Mouse (Mus musculus) limb, embryonic 15.5 days (tissue): ENCODE measurements at regions not wholly inside any gene's neighbourhood (a gene's known extent, or its start where the extent isn't known, plus 50 kb on each side); places are given as distances from the start of the nearest gene placed in this dataset.
A peak's percentile ranks its signal among the peaks of the same experiment; 100 is the strongest.

Experiments
- ATAC-seq: fragments of 200-750 bp; cut with Nextera tagmentation; 2 replicates; pipeline ENCODE4 v1.8.0; 2017; ENCODE audit warnings: low read depth, moderate TSS enrichment; ENCODE audit not compliant: insufficient number of reproducible peaks, low FRiP score, low TSS enrichment
- H3K27ac ChIP-seq: fragments of 300-500 bp; sonication (generic); 2 replicates; pipeline ENCODE4 v1.5.1; 2015; ENCODE audit warnings: moderate library complexity, mild to moderate bottlenecking, inconsistent platforms
- H3K27me3 ChIP-seq: fragments of 300-500 bp; sonication (generic); 2 replicates; pipeline ENCODE4 v1.6.1; 2015; ENCODE audit warnings: inconsistent platforms
- H3K36me3 ChIP-seq: fragments of 300-500 bp; sonication (generic); 2 replicates; pipeline ENCODE4 v1.6.1; 2015; ENCODE audit warnings: inconsistent platforms
- H3K4me1 ChIP-seq: fragments of 300-500 bp; sonication (generic); 2 replicates; pipeline ENCODE4 v1.6.1; 2015; ENCODE audit warnings: inconsistent platforms
- H3K4me2 ChIP-seq: fragments of 300-500 bp; sonication (generic); 2 replicates; pipeline ENCODE4 v1.6.1; 2015; ENCODE audit warnings: mild to moderate bottlenecking, inconsistent platforms
- H3K4me3 ChIP-seq: fragments of 300-500 bp; sonication (generic); 2 replicates; pipeline ENCODE4 v1.5.1; 2015; ENCODE audit warnings: mild to moderate bottlenecking, inconsistent platforms
- H3K9ac ChIP-seq: fragments of 300-500 bp; sonication (generic); 2 replicates; pipeline ENCODE4 v1.6.1; 2015; ENCODE audit warnings: inconsistent platforms
- H3K9me3 ChIP-seq: fragments of 300-500 bp; sonication (generic); 2 replicates; pipeline ENCODE4 v1.6.1; 2016; ENCODE audit warnings: inconsistent platforms
- WGBS: fragments of 180-500 bp; shearing (Covaris S2); methylation state at CpG from one replicate; pipeline ENCODE4 v1.1.7; 2015; 5-methylcytosine and 5-hydroxymethylcytosine counted together

DNA sequence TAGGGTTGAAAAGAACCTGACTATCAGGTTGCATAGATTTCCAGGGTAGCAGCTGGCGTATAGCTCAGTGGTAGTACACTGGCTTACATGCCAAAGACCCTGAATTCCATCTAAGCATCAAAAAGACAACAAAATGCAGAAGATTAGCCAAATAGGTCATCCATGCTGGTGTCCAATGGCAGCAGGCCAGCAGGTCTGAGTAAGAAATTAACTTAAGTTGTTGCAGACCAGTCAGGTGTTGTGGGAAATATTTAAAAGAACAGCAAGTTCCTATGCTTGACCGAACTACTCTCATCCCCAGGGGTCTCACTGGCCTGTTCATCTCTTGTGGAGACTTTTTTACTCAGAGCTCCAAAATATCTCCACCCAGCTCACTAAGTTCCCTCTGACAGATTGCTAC, 602.7 kb upstream of the Intu start:
- H3K9me3 ChIP-seq, result no peaks in the 10 kb centered on the region
- no peak overlapping the region for H3K4me3 ChIP-seq
- H3K27me3 ChIP-seq, result no peaks in the 10 kb centered on the region
- 90% methylated on average over 2 of the region's 2 CpGs for WGBS
- H3K4me1 ChIP-seq, result no peaks in the 10 kb centered on the region
- ATAC-seq, result no peak
- no peaks in the 10 kb centered on the region for H3K36me3 ChIP-seq
- no peak overlapping the region for H3K27ac ChIP-seq
- no peak overlapping the region for H3K9ac ChIP-seq
- no peak overlapping the region for H3K4me2 ChIP-seq

- Histone ChIP-seq H3K4me2 (no peak overlapping the region), H3K4me1 (no peaks in the 10 kb centered on the region), H3K4me3 (no peak overlapping the region), H3K9ac (no peak overlapping the region), H3K27me3 (no peaks in the 10 kb centered on the region), H3K9me3 (no peaks in the 10 kb centered on the region), H3K36me3 (no peaks in the 10 kb centered on the region), H3K27ac (no peak overlapping the region)
- ATAC-seq, result no peak
- 53% methylated on average over 3 of the region's 3 CpGs for WGBS
Measured at GRCm38 (mm10) chr3:39933372-39933771, 597.7 kb upstream of the Intu start.

DNA sequence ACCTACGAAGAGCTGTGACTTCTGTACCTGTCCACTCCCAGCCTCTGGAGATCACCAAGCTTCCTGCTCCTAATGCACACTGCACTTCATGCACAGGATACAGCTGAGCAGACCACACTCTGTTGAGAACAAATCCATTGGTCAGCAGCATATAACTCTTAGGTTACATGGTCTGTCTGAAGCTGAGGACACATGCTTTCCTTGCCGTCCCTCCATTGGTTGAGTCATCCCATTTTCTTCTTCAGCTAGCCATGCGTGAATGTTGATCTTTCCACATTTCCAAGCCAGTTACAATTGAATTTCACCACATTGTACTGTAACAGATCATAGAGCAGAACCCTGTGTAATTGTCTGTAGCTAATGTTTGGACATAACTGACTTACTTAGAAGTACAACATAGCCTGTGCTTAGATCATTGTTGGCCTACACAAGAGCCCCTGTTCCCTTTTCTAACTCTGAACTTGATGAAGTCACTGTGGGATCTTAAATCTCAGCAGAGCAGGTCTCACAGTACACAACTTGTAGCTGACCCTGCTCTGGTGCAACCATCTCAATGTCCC, 593.3 kb upstream of the Intu start:
- H3K27me3 ChIP-seq, result no peaks in the 10 kb centered on the region
- no peak overlapping the region for H3K4me3 ChIP-seq
- no peaks in the 10 kb centered on the region for H3K36me3 ChIP-seq
- H3K9ac ChIP-seq, result no peak overlapping the region
- no peak overlapping the region for H3K4me2 ChIP-seq
- H3K27ac ChIP-seq, result no peak overlapping the region
- no peak for ATAC-seq
- H3K4me1 ChIP-seq, result no peaks in the 10 kb centered on the region
- H3K9me3 ChIP-seq, result no peaks in the 10 kb centered on the region
- 85% methylated on average over 3 of the region's 3 CpGs for WGBS

GRCm38 (mm10) chr3:39944581-39944980, 586.5 kb upstream of the Intu start:
- 61% methylated on average over 3 of the region's 3 CpGs for WGBS
- H3K27ac ChIP-seq, result no peak overlapping the region
- no peaks in the 10 kb centered on the region for H3K27me3 ChIP-seq
- H3K9me3 ChIP-seq, result no peaks in the 10 kb centered on the region
- H3K4me1 ChIP-seq, result no peaks in the 10 kb centered on the region
- peak; percentile 63; the same call in 1 of the 2 replicates for ATAC-seq
- no peaks in the 10 kb centered on the region for H3K36me3 ChIP-seq
- no peak overlapping the region for H3K9ac ChIP-seq
- H3K4me2 ChIP-seq, result no peak overlapping the region
- H3K4me3 ChIP-seq, result no peak overlapping the region

DNA sequence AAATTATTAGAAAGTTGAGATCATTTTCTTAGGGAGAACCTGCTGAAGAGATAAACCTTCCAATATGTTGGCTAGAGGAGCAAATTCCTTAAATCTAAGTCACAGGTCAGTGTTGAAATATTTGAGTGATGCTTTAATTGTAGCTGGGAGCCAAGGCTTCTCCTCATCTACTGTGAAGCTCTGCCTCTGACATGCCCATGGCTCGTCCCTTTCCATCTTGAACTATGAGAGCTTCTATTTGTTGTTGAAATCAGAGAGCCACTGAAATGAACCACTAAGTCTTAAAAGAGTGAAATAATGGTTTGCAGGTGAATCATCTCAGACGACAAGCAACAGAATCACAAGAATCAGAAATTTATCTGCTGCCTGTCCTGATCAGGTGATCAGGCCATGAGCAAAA, 579.0 kb upstream of the Intu start:
- WGBS, result 61% methylated on average over 2 of the region's 2 CpGs
- no peaks in the 10 kb centered on the region for H3K4me1 ChIP-seq
- no peak overlapping the region for H3K27ac ChIP-seq
- H3K9ac ChIP-seq, result no peak overlapping the region
- H3K4me3 ChIP-seq, result no peak overlapping the region
- H3K27me3 ChIP-seq, result no peaks in the 10 kb centered on the region
- H3K36me3 ChIP-seq, result no peaks in the 10 kb centered on the region
- H3K9me3 ChIP-seq, result peaks cover 7% of the 10 kb centered on the region; the same call in 1 of the 2 replicates
- no peak for ATAC-seq
- no peak overlapping the region for H3K4me2 ChIP-seq

GRCm38 (mm10) chr3:39952556-39952955, 578.5 kb upstream of the Intu start:
- H3K27ac ChIP-seq, result no peak overlapping the region
- WGBS, result 66% methylated on average over 1 of the region's 1 CpGs
- H3K9me3 ChIP-seq, result peaks cover 7% of the 10 kb centered on the region; the same call in 1 of the 2 replicates
- H3K4me1 ChIP-seq, result no peaks in the 10 kb centered on the region
- no peaks in the 10 kb centered on the region for H3K27me3 ChIP-seq
- ATAC-seq, result no peak
- H3K9ac ChIP-seq, result no peak overlapping the region
- no peak overlapping the region for H3K4me2 ChIP-seq
- H3K36me3 ChIP-seq, result no peaks in the 10 kb centered on the region
- H3K4me3 ChIP-seq, result no peak overlapping the region

GRCm38 (mm10) chr3:39961836-39962640, 569.0 kb upstream of the Intu start:
- 22% methylated on average over 7 of the region's 7 CpGs for WGBS
- no peak for ATAC-seq
- Histone ChIP-seq H3K36me3 (no peaks in the 10 kb centered on the region), H3K9me3 (no peaks in the 10 kb centered on the region), H3K27ac (no peak overlapping the region), H3K4me1 (peaks cover 5% of the 10 kb centered on the region; the same call in 1 of the 2 replicates), H3K27me3 (no peaks in the 10 kb centered on the region), H3K4me2 (no peak overlapping the region), H3K9ac (no peak overlapping the region), H3K4me3 (no peak overlapping the region)

- no peak for ATAC-seq
- H3K4me1 ChIP-seq, result peaks cover 5% of the 10 kb centered on the region; the same call in 1 of the 2 replicates
- H3K9ac ChIP-seq, result no peak overlapping the region
- WGBS, result 84% methylated on average over 2 of the region's 2 CpGs
- H3K9me3 ChIP-seq, result no peaks in the 10 kb centered on the region
- H3K4me3 ChIP-seq, result no peak overlapping the region
- no peak overlapping the region for H3K4me2 ChIP-seq
- H3K27ac ChIP-seq, result no peak overlapping the region
- H3K27me3 ChIP-seq, result no peaks in the 10 kb centered on the region
- H3K36me3 ChIP-seq, result no peaks in the 10 kb centered on the region
Measured at GRCm38 (mm10) chr3:39965431-39965830, 565.7 kb upstream of the Intu start.

GRCm38 (mm10) chr3:39966390-39966789, 564.7 kb upstream of the Intu start:
- Histone ChIP-seq H3K4me2 (no peak overlapping the region), H3K9ac (no peak overlapping the region), H3K9me3 (no peaks in the 10 kb centered on the region), H3K36me3 (no peaks in the 10 kb centered on the region), H3K4me1 (peaks cover 5% of the 10 kb centered on the region; the same call in 1 of the 2 replicates), H3K27ac (no peak overlapping the region), H3K27me3 (no peaks in the 10 kb centered on the region), H3K4me3 (no peak overlapping the region)
- WGBS, result 88% methylated on average over 2 of the region's 2 CpGs
- ATAC-seq, result no peak

- no peak overlapping the region for H3K27ac ChIP-seq
- no peaks in the 10 kb centered on the region for H3K27me3 ChIP-seq
- no peaks in the 10 kb centered on the region for H3K4me1 ChIP-seq
- no peak overlapping the region for H3K4me2 ChIP-seq
- ATAC-seq, result no peak
- H3K9ac ChIP-seq, result no peak overlapping the region
- no peak overlapping the region for H3K4me3 ChIP-seq
- no peaks in the 10 kb centered on the region for H3K36me3 ChIP-seq
- WGBS, result 96% methylated on average over 2 of the region's 2 CpGs
- H3K9me3 ChIP-seq, result no peaks in the 10 kb centered on the region
Measured at GRCm38 (mm10) chr3:39976937-39977336, 554.1 kb upstream of the Intu start.

DNA sequence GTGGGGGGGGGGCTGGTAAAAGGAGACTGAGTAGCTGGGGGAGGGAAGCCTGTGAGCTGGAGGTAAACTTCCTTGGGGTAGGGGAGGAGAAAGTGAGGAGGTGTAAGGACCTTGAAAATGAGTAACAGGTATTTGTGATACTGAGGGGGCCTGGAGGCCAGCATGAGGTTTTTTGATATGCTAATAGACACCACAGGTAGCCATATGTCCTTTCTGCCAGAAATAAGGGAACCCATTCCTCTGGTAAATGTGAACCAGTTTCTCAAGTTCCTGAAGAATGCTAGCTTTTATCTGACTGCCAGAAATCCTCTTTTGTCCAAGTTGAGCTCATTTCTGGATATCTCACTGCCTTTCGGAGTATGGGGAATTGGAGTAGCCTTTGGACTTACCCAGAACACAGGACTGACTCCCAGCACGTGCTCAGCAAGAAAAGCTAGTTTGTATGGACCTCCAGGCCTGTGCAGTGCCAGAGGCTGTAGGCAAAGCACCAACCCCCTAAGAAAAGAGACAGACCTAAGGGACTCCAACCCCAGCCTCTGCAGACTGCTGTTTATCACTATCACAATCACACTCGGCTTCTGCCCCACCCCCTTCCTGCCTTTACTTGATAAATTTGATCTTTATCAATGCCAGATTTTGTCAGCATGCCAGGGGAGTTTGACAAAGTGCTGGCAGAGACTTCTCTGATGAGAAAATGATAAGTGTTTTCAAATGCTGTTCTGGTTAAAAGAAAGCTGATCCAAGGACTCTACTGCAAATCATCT, 552.0 kb upstream of the Intu start:
- H3K27me3 ChIP-seq, result no peaks in the 10 kb centered on the region
- 21% methylated on average over 3 of the region's 3 CpGs for WGBS
- peak overlapping the region; percentile 22; the same call in 1 of the 2 replicates for H3K27ac ChIP-seq
- H3K4me1 ChIP-seq, result no peaks in the 10 kb centered on the region
- no peak overlapping the region for H3K4me2 ChIP-seq
- H3K9me3 ChIP-seq, result no peaks in the 10 kb centered on the region
- no peaks in the 10 kb centered on the region for H3K36me3 ChIP-seq
- ATAC-seq, result 0 out of 2 replicates have a peak, but pooled peaks have one; percentile 48
- H3K9ac ChIP-seq, result no peak overlapping the region
- H3K4me3 ChIP-seq, result no peak overlapping the region

DNA sequence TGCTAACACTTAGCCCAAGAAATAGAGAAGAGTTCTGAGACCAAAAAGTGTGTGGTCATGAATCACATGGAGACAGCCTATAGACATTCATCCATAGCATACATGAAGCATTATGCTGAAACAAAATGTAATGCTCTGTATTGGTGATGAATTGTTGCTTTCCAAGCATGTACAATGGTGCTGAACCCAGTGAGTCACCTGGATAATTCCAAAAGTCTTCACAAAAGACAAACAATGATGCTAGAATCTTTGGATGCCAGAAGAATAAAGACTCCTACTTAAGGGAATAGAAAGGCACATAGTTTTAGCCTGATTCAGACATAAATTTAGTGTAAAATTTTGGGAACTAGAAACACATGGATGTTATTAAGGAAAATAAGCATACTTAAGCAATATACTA, 548.4 kb upstream of the Intu start:
- H3K9me3 ChIP-seq, result no peaks in the 10 kb centered on the region
- no peaks in the 10 kb centered on the region for H3K36me3 ChIP-seq
- no peak overlapping the region for H3K27ac ChIP-seq
- no peaks in the 10 kb centered on the region for H3K27me3 ChIP-seq
- H3K4me3 ChIP-seq, result no peak overlapping the region
- no peaks in the 10 kb centered on the region for H3K4me1 ChIP-seq
- no peak overlapping the region for H3K9ac ChIP-seq
- no peak for ATAC-seq
- H3K4me2 ChIP-seq, result no peak overlapping the region
